Mouse (Mus musculus): ENCODE measurements around the gene Fmnl3.
A peak's percentile ranks its signal among the peaks of the same experiment; 100 is the strongest.

Fmnl3 gene

GRCm38 (mm10) chr15:99405150-99405549 is 34.9 kb upstream of the Fmnl3 start:
- peaks cover 97% of the 10 kb centered on the region for H3K36me3 ChIP-seq (ENCODE audit: insufficient read depth, low read length)
- TF ChIP-seq CTCF (conservative IDR thresholded peaks at IDR 0.05; ENCODE audit: low read length) = no peak
- no peak for TF ChIP-seq NANOG (IDR thresholded peaks at IDR 0.05; ENCODE audit: borderline replicate concordance, low read length)
- no peak for TF ChIP-seq POU5F1 (IDR thresholded peaks at IDR 0.05; ENCODE audit: borderline replicate concordance, low read length)

GRCm38 (mm10) chr15:99403159-99403889 is 33.0 kb upstream of the Fmnl3 start:
- H3K36me3 ChIP-seq (ENCODE audit: insufficient read depth, low read length) = peaks cover 91% of the 10 kb centered on the region
- TF ChIP-seq POU5F1 (IDR thresholded peaks at IDR 0.05; ENCODE audit: borderline replicate concordance, low read length) (no peak), CTCF (conservative IDR thresholded peaks at IDR 0.05; ENCODE audit: low read length) (no peak), NANOG (IDR thresholded peaks at IDR 0.05; ENCODE audit: borderline replicate concordance, low read length) (no peak)
- no peaks in the 10 kb centered on the region for H3K27me3 ChIP-seq (ENCODE audit: insufficient read depth, low read length)
- no peaks in the 10 kb centered on the region for H3K9me3 ChIP-seq (ENCODE audit: low read length)
- H3K4me1 ChIP-seq (replicated peaks; ENCODE audit: low read depth, low read length) = peaks cover 71% of the 10 kb centered on the region
- no peak overlapping the region for H3K4me3 ChIP-seq (replicated peaks; ENCODE audit: low read length)

More at GRCm38 (mm10) chr15:99405150-99405549, 34.9 kb upstream of the Fmnl3 start:
- no peaks in the 10 kb centered on the region for H3K9me3 ChIP-seq (ENCODE audit: low read length)
- H3K27me3 ChIP-seq (ENCODE audit: insufficient read depth, low read length) = no peaks in the 10 kb centered on the region
- peaks cover 70% of the 10 kb centered on the region for H3K4me1 ChIP-seq (replicated peaks; ENCODE audit: low read depth, low read length)
- no peak overlapping the region for H3K4me3 ChIP-seq (replicated peaks; ENCODE audit: low read length)

- H3K27me3 ChIP-seq (ENCODE audit: insufficient read depth, low read length) = no peaks in the 10 kb centered on the region
These were observed 30.3 kb upstream of the Fmnl3 start for GRCm38 (mm10) chr15:99400602-99401001.

GRCm38 (mm10) chr15:99399503-99400245 is 29.4 kb upstream of the Fmnl3 start:
- TF ChIP-seq CTCF (conservative IDR thresholded peaks at IDR 0.05; ENCODE audit: low read length) (no peak), POU5F1 (IDR thresholded peaks at IDR 0.05; ENCODE audit: borderline replicate concordance, low read length) (no peak), NANOG (IDR thresholded peaks at IDR 0.05; ENCODE audit: borderline replicate concordance, low read length) (no peak)
- Histone ChIP-seq H3K4me1 (replicated peaks; ENCODE audit: low read depth, low read length) (peaks cover 74% of the 10 kb centered on the region), H3K27me3 (ENCODE audit: insufficient read depth, low read length) (no peaks in the 10 kb centered on the region)

More at GRCm38 (mm10) chr15:99400602-99401001, 30.3 kb upstream of the Fmnl3 start:
- H3K36me3 ChIP-seq (ENCODE audit: insufficient read depth, low read length) = peaks cover 64% of the 10 kb centered on the region
- peaks cover 71% of the 10 kb centered on the region for H3K4me1 ChIP-seq (replicated peaks; ENCODE audit: low read depth, low read length)
- H3K4me3 ChIP-seq (replicated peaks; ENCODE audit: low read length) = no peak overlapping the region
- no peaks in the 10 kb centered on the region for H3K9me3 ChIP-seq (ENCODE audit: low read length)
- TF ChIP-seq POU5F1 (IDR thresholded peaks at IDR 0.05; ENCODE audit: borderline replicate concordance, low read length) = no peak
- TF ChIP-seq CTCF (conservative IDR thresholded peaks at IDR 0.05; ENCODE audit: low read length) = no peak
- no peak for TF ChIP-seq NANOG (IDR thresholded peaks at IDR 0.05; ENCODE audit: borderline replicate concordance, low read length)

GRCm38 (mm10) chr15:99397622-99398021 is 27.3 kb upstream of the Fmnl3 start:
- no peak for TF ChIP-seq NANOG (IDR thresholded peaks at IDR 0.05; ENCODE audit: borderline replicate concordance, low read length)
- TF ChIP-seq CTCF (conservative IDR thresholded peaks at IDR 0.05; ENCODE audit: low read length) = no peak
- no peak for TF ChIP-seq POU5F1 (IDR thresholded peaks at IDR 0.05; ENCODE audit: borderline replicate concordance, low read length)

More at GRCm38 (mm10) chr15:99399503-99400245, 29.4 kb upstream of the Fmnl3 start:
- Histone ChIP-seq H3K36me3 (ENCODE audit: insufficient read depth, low read length) (peaks cover 62% of the 10 kb centered on the region), H3K9me3 (ENCODE audit: low read length) (no peaks in the 10 kb centered on the region), H3K4me3 (replicated peaks; ENCODE audit: low read length) (no peak overlapping the region)

GRCm38 (mm10) chr15:99396875-99397274 is 26.6 kb upstream of the Fmnl3 start:
- no peaks in the 10 kb centered on the region for H3K27me3 ChIP-seq (ENCODE audit: insufficient read depth, low read length)
- TF ChIP-seq NANOG (IDR thresholded peaks at IDR 0.05; ENCODE audit: borderline replicate concordance, low read length) = no peak
- H3K4me1 ChIP-seq (replicated peaks; ENCODE audit: low read depth, low read length) = peaks cover 83% of the 10 kb centered on the region
- H3K36me3 ChIP-seq (ENCODE audit: insufficient read depth, low read length) = peaks cover 39% of the 10 kb centered on the region
- H3K9me3 ChIP-seq (ENCODE audit: low read length) = no peaks in the 10 kb centered on the region
- H3K4me3 ChIP-seq (replicated peaks; ENCODE audit: low read length) = no peak overlapping the region

More at GRCm38 (mm10) chr15:99397622-99398021, 27.3 kb upstream of the Fmnl3 start:
- H3K4me1 ChIP-seq (replicated peaks; ENCODE audit: low read depth, low read length) = peaks cover 82% of the 10 kb centered on the region
- no peaks in the 10 kb centered on the region for H3K9me3 ChIP-seq (ENCODE audit: low read length)
- H3K36me3 ChIP-seq (ENCODE audit: insufficient read depth, low read length) = peaks cover 46% of the 10 kb centered on the region
- no peaks in the 10 kb centered on the region for H3K27me3 ChIP-seq (ENCODE audit: insufficient read depth, low read length)
- no peak overlapping the region for H3K4me3 ChIP-seq (replicated peaks; ENCODE audit: low read length)

GRCm38 (mm10) chr15:99396462-99396861 is 26.2 kb upstream of the Fmnl3 start:
- no peak overlapping the region for H3K4me3 ChIP-seq (replicated peaks; ENCODE audit: low read length)
- H3K4me1 ChIP-seq (replicated peaks; ENCODE audit: low read depth, low read length) = peaks cover 85% of the 10 kb centered on the region
- H3K36me3 ChIP-seq (ENCODE audit: insufficient read depth, low read length) = peaks cover 35% of the 10 kb centered on the region
- H3K9me3 ChIP-seq (ENCODE audit: low read length) = no peaks in the 10 kb centered on the region
- no peak for TF ChIP-seq CTCF (conservative IDR thresholded peaks at IDR 0.05; ENCODE audit: low read length)
- TF ChIP-seq POU5F1 (IDR thresholded peaks at IDR 0.05; ENCODE audit: borderline replicate concordance, low read length) = no peak
- TF ChIP-seq NANOG (IDR thresholded peaks at IDR 0.05; ENCODE audit: borderline replicate concordance, low read length) = no peak
- no peaks in the 10 kb centered on the region for H3K27me3 ChIP-seq (ENCODE audit: insufficient read depth, low read length)

GRCm38 (mm10) chr15:99393386-99394252 is 23.3 kb upstream of the Fmnl3 start:
- TF ChIP-seq CTCF (conservative IDR thresholded peaks at IDR 0.05; ENCODE audit: low read length) (no peak), POU5F1 (IDR thresholded peaks at IDR 0.05; ENCODE audit: borderline replicate concordance, low read length) (no peak), NANOG (IDR thresholded peaks at IDR 0.05; ENCODE audit: borderline replicate concordance, low read length) (no peak)
- peak overlapping the region; percentile 95 for H3K4me3 ChIP-seq (replicated peaks; ENCODE audit: low read length)
- H3K4me1 ChIP-seq (replicated peaks; ENCODE audit: low read depth, low read length) = peaks cover 77% of the 10 kb centered on the region
- no peaks in the 10 kb centered on the region for H3K27me3 ChIP-seq (ENCODE audit: insufficient read depth, low read length)
- H3K36me3 ChIP-seq (ENCODE audit: insufficient read depth, low read length) = peaks cover 11% of the 10 kb centered on the region; the same call in 1 of the 2 replicates
- no peaks in the 10 kb centered on the region for H3K9me3 ChIP-seq (ENCODE audit: low read length)
